Mouse (Mus musculus): ENCODE data around the gene Usp54.

DNA sequence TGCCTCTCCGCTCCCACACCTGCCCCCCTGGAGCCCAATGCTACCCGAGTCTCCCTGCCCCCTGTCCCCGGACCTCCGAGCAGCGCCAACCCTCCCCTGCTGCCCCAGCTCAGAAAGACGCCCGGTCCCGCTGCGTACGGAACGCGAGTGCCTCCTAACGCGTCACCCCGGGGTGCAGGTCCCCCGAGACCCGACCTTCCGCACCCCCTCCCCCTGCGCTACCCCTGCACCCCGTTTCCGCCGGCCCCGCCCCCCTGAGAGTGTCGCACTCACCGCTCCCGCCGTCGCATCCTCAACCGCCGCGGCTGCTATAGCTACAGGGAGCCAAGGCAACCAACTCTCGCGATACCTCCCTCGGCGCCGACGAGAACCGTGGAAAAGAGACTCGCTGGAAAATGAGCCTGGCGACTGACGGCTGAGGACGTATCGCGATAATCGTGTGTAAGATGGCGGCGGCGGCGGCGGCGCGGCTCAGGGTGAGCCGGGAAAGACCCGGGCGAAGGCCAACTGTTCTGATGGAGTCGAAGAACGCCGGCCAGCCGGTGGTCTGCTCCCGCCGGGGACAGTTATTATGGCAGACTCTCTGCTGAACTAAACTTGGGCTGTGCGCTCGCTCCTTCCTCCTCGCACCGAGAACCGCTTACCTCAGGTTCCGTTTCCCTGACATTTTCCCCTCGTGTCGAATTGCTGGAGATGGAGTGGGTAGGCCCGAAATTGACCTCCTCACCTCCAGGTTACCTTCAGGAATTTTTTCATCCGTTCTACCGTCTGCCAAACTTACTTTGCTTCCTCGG is at the start of gene Usp54:
- TF ChIP-seq CTCF (IDR thresholded peaks at IDR 0.05; ENCODE audit: borderline replicate concordance, insufficient read depth, low read length) (no peak), POLR2A (IDR thresholded peaks at IDR 0.05; ENCODE audit: low read depth, low read length) (peak; percentile 91)
